Mouse (Mus musculus) ES-E14 (cell line): Measurements from ENCODE around the gene Lins1. TPM values are rescaled to one million over a fixed set of nuclear protein-coding genes. Genes with fewer than 3 reads are reported as not detected.

Source experiments
- DNase-seq: peaks from one replicate; pipeline ENCODE4 v3.0.0-alpha.2; 2013; ENCODE audit warnings: low read depth, low spot score
- H3K27ac ChIP-seq: 2 replicates; pipeline ENCODE4 v1.5.1; 2012; ENCODE audit warnings: low read depth, mild to moderate bottlenecking, low read length, moderate library complexity, mixed read lengths; ENCODE audit not compliant: poor library complexity, insufficient read depth, severe bottlenecking
- H3K36me3 ChIP-seq: 2 replicates; pipeline ENCODE4 v1.6.1; 2012; ENCODE audit warnings: mild to moderate bottlenecking, low read length, moderate library complexity, mixed read lengths; ENCODE audit not compliant: control insufficient read depth, poor library complexity, insufficient read depth, severe bottlenecking
- H3K4me1 ChIP-seq, 2 experiments: fragments of 150-350 bp in 1 of 2; sonication (generic) in 1 of 2; 2 replicates each; pipeline ENCODE4 v1.6.1; 2012; ENCODE audit warnings: low read length in 2 of 2, mild to moderate bottlenecking in 1 of 2, mixed read lengths in 1 of 2; ENCODE audit not compliant: control insufficient read depth in 2 of 2, insufficient read depth in 2 of 2, poor library complexity in 1 of 2
- H3K4me3 ChIP-seq, 2 experiments: fragments of 150-350 bp in 1 of 2; sonication (generic) in 1 of 2; 2 replicates each; pipeline ENCODE4 v1.5.1; 2012; ENCODE audit warnings: low read length in 2 of 2, low read depth in 1 of 2, mild to moderate bottlenecking in 1 of 2, mixed read lengths in 1 of 2; ENCODE audit not compliant: insufficient read depth in 1 of 2, poor library complexity in 1 of 2, severe bottlenecking in 1 of 2
- H3K9ac ChIP-seq: 2 replicates; pipeline ENCODE4 v1.6.1; 2012; ENCODE audit warnings: low read depth, mild to moderate bottlenecking, low read length, mixed read lengths; ENCODE audit not compliant: poor library complexity, insufficient read depth, severe bottlenecking
- H3K9me3 ChIP-seq: fragments of 150-350 bp; sonication (generic); 2 replicates; pipeline ENCODE4 v1.6.1; 2012; ENCODE audit warnings: low read depth, mild to moderate bottlenecking, low read length; ENCODE audit not compliant: control insufficient read depth, insufficient read depth
- CHD2 ChIP-seq: IDR thresholded peaks from 2 replicates; pipeline ENCODE4 v1.6.1; 2014; ENCODE audit warnings: mild to moderate bottlenecking, low read depth, low read length, inconsistent platforms
- HCFC1 ChIP-seq: IDR thresholded peaks from 2 replicates; pipeline ENCODE4 v1.6.1; 2012; ENCODE audit warnings: low read length, inconsistent platforms, borderline replicate concordance; ENCODE audit not compliant: insufficient read depth
- MAFK ChIP-seq: IDR thresholded peaks from 2 replicates; pipeline ENCODE4 v1.6.1; 2014; ENCODE audit warnings: mild to moderate bottlenecking, low read depth, low read length, inconsistent platforms; ENCODE audit not compliant: insufficient read depth
- ZC3H11A ChIP-seq: IDR thresholded peaks from 2 replicates; pipeline ENCODE4 v1.6.1; 2012; ENCODE audit warnings: low read depth, mild to moderate bottlenecking, inconsistent platforms, low read length, borderline replicate concordance
- ZNF384 ChIP-seq: IDR thresholded peaks from 2 replicates; pipeline ENCODE4 v1.6.1; 2012; ENCODE audit warnings: low read depth, low read length, inconsistent platforms
- in situ Hi-C, 2 experiments: fragments of 600-800 bp; cut with MboI; formaldehyde crosslinking; loops; one replicate each; pipeline ENCODE4 v1.15.1; 2025; ENCODE audit warnings: low sequenced_read_pairs in 2 of 2, inconsistent platforms in 1 of 2; ENCODE audit not compliant: unreplicated experiment in 2 of 2
- total RNA-seq: library from RNA; depleted of rRNA; stranded (reverse); fragments of 300-350 nt; gene quantifications from 2 replicates; pipeline ENCODE4 v1.2.3, GENCODE M21; 2012; rRNA removed

The Lins1 gene
- total RNA-seq, 1 experiment, result 8.7 TPM

GRCm38 (mm10) chr7:66749998-66750397, 60.3 kb downstream of the Lins1 start:
- H3K4me3 ChIP-seq, result no peak overlapping the region
- H3K27ac ChIP-seq, result no peak overlapping the region
- in situ Hi-C loops, result no loop called here
- DNase-seq, result no peak
- TF ChIP-seq ZNF384 (no peak), HCFC1 (no peak), MAFK (no peak), ZC3H11A (no peak), CHD2 (no peak)
- H3K9me3 ChIP-seq, result no peaks in the 10 kb centered on the region
- H3K36me3 ChIP-seq, result no peaks in the 10 kb centered on the region
- H3K9ac ChIP-seq, result no peak overlapping the region
- no peaks in the 10 kb centered on the region for H3K4me1 ChIP-seq

- TF ChIP-seq HCFC1 (no peak), MAFK (no peak), ZNF384 (no peak)
- in situ Hi-C loops, result no loop called here
- DNase-seq, result no peak
- Histone ChIP-seq H3K9ac (no peak overlapping the region), H3K27ac (no peak overlapping the region), H3K4me1 (no peaks in the 10 kb centered on the region), H3K9me3 (no peaks in the 10 kb centered on the region), H3K36me3 (no peaks in the 10 kb centered on the region), H3K4me3 (no peak overlapping the region)
Measured at GRCm38 (mm10) chr7:66753816-66754215, 64.1 kb downstream of the Lins1 start.

GRCm38 (mm10) chr7:66755611-66756010, 65.9 kb downstream of the Lins1 start:
- no peaks in the 10 kb centered on the region for H3K9me3 ChIP-seq
- in situ Hi-C loops, result no loop called here
- DNase-seq, result no peak
- H3K4me1 ChIP-seq, result no peaks in the 10 kb centered on the region
- H3K27ac ChIP-seq, result no peak overlapping the region
- no peak for TF ChIP-seq HCFC1
- TF ChIP-seq CHD2, result no peak
- TF ChIP-seq ZC3H11A, result no peak
- no peak for TF ChIP-seq ZNF384
- no peak for TF ChIP-seq MAFK
- no peaks in the 10 kb centered on the region for H3K36me3 ChIP-seq
- no peak overlapping the region for H3K9ac ChIP-seq
- H3K4me3 ChIP-seq, result no peak overlapping the region

Other genes with a start within 250 kb of the Lins1 start
- gene Asb7, start 293 bp upstream of the Lins1 start, total RNA-seq, result 10.9 and 11.5 TPM in 2 replicates
- gene Cers3, start 53.6 kb downstream of the Lins1 start, total RNA-seq, result 0.21 and 0.31 TPM in 2 replicates
- gene Adamts17, start 149.8 kb downstream of the Lins1 start, total RNA-seq, result 2.0 and 2.3 TPM in 2 replicates